Mouse (Mus musculus): ENCODE results near the gene Gsta4. TPM values are rescaled to one million over a fixed set of nuclear protein-coding genes. Genes with fewer than 3 reads are reported as not detected.
"Not testable (repeated sequence)": the region's sequence is repeated elsewhere in the genome, so short reads cannot be mapped to it uniquely, and the experiment has no call there.

Gene Gsta4
- total RNA-seq, 4 experiments from 2014 or later = 33.6 to 43.8 (median 38.8) TPM

GRCm38 (mm10) chr9:78230461-78230860 lies 47.9 kb downstream of the Gsta4 start, which contains the start of gene Gsta1:
Gene Gsta1, plus strand, starts transcription at chr9:78230656.
- DNase-seq (ENCODE audit: low spot score in 2 of 2) = not testable (repeated sequence)

- not testable (repeated sequence) for DNase-seq (ENCODE audit: low spot score in 2 of 2)
Measured at GRCm38 (mm10) chr9:78233121-78233695, 50.6 kb downstream of the Gsta4 start.

- not testable (repeated sequence) for DNase-seq (ENCODE audit: low spot score in 2 of 2)
Measured at GRCm38 (mm10) chr9:78255683-78256470, 73.3 kb downstream of the Gsta4 start.

GRCm38 (mm10) chr9:78256914-78257313 lies 74.3 kb downstream of the Gsta4 start, which contains the start of gene Gm3776:
Gene Gm3776, plus strand, starts transcription at chr9:78257129.
- not testable (repeated sequence) for DNase-seq (ENCODE audit: low spot score in 2 of 2)

Other genes with a start within 250 kb of the Gsta4 start
- not detected for gene Gcm1, start 130.8 kb upstream of the Gsta4 start, total RNA-seq (2022)
- 100 to 1,000 TPM in 3 of 4 experiments, 10 to 100 TPM in 1; 99.4 to 119 (median 108) TPM for gene Fbxo9, start 73.7 kb upstream of the Gsta4 start, total RNA-seq (2022)
- 10 to 100 TPM; 15.2 to 18.3 (median 16.6) TPM for gene Ick, start 73.6 kb upstream of the Gsta4 start, total RNA-seq (2022)
- gene Gsta1, start 47.9 kb downstream of the Gsta4 start, total RNA-seq (2022) = under 1 TPM in 1 of 4 experiments, not detected in 3; 0.60 TPM
- not detected for gene Gm3776, start 74.4 kb downstream of the Gsta4 start, total RNA-seq (2022)
- gene Gm10639, start 107.1 kb downstream of the Gsta4 start, total RNA-seq (2022) = not detected
- not detected for gene Omt2a, start 132.0 kb downstream of the Gsta4 start, total RNA-seq (2022)
- gene Omt2b, start 144.8 kb downstream of the Gsta4 start, total RNA-seq (2022) = not detected
- gene Gsta2, start 173.0 kb downstream of the Gsta4 start, total RNA-seq (2022) = not detected
- under 1 TPM in 1 of 4 experiments, not detected in 3; 0.65 TPM for gene Dppa5a, start 185.4 kb downstream of the Gsta4 start, total RNA-seq (2022)
- not detected for gene Ooep, start 196.0 kb downstream of the Gsta4 start, total RNA-seq (2022)
- under 1 TPM in 2 of 4 experiments, not detected in 2; 0.25 to 0.33 TPM for gene Ddx43, start 213.0 kb downstream of the Gsta4 start, total RNA-seq (2022)

Measured in left cerebral cortex, adult 8-10 months (tissue).